Mouse (Mus musculus): ENCODE measurements around the gene Slamf1. TPM values are rescaled to one million over a fixed set of nuclear protein-coding genes. Genes with fewer than 3 reads are reported as not detected.

Slamf1 gene
- polyA plus RNA-seq, 1 experiment: 38.5 TPM

DNA sequence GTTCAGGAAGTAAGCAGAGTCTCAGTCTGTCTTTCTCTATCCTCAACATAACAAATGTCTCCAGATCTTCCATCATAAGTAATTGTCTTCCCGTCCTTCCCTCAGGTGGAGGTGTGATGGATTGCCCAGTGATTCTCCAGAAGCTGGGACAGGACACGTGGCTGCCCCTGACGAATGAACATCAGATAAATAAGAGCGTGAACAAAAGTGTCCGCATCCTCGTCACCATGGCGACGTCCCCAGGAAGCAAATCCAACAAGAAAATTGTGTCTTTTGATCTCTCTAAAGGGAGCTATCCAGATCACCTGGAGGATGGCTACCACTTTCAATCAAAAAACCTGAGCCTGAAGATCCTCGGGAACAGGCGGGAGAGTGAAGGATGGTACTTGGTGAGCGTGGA, 7.8 kb downstream of the Slamf1 start:
- TF ChIP-seq FLI1 (IDR thresholded peaks at IDR 0.05; ENCODE audit: low read length) (no peak), GATA1 (IDR thresholded peaks at IDR 0.05; ENCODE audit: borderline replicate concordance, low read length) (no peak)
- Histone ChIP-seq H3K4me3 (replicated peaks) (peak overlapping the region; percentile 88), H3K36me3 (replicated peaks; ENCODE audit: low read length) (peaks cover 92% of the 10 kb centered on the region), H3K4me1 (peaks cover 87% of the 10 kb centered on the region), H3K9me3 (no peaks in the 10 kb centered on the region), H3K27me3 (replicated peaks) (no peaks in the 10 kb centered on the region)

DNA sequence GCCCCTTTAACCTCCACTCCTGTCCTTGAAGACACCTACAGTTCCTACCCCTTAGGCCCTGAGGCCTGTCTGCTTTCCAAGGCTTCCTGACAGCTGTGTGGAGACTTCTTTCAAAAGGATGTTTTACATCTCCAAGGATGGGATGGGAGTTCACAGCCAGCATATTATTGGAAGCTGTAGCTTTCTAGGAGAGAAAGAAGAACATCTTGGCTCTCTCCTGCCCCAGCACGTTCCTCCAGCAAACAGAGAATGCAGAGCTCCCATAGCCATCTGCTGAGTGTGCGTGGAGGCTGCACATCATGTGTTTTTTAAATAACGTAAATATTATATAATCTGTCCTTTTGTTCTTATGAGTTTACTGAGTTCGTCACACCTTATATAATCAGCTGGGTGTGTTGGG, 8.9 kb downstream of the Slamf1 start:
- no peaks in the 10 kb centered on the region for H3K9me3 ChIP-seq
- H3K4me1 ChIP-seq: peaks cover 93% of the 10 kb centered on the region
- TF ChIP-seq FLI1 (IDR thresholded peaks at IDR 0.05; ENCODE audit: low read length) (no peak), GATA1 (IDR thresholded peaks at IDR 0.05; ENCODE audit: borderline replicate concordance, low read length) (no peak)
- H3K4me3 ChIP-seq (replicated peaks): peak overlapping the region; percentile 77
- H3K27me3 ChIP-seq (replicated peaks): no peaks in the 10 kb centered on the region
- peaks cover 96% of the 10 kb centered on the region for H3K36me3 ChIP-seq (replicated peaks; ENCODE audit: low read length)

GRCm38 (mm10) chr1:171777026-171777425, 10.1 kb downstream of the Slamf1 start:
- Histone ChIP-seq H3K27me3 (replicated peaks) (no peaks in the 10 kb centered on the region), H3K9me3 (no peaks in the 10 kb centered on the region), H3K36me3 (replicated peaks; ENCODE audit: low read length) (peaks cover 96% of the 10 kb centered on the region), H3K4me3 (replicated peaks) (peak overlapping the region; percentile 88), H3K4me1 (peaks cover 93% of the 10 kb centered on the region)
- TF ChIP-seq GATA1 (IDR thresholded peaks at IDR 0.05; ENCODE audit: borderline replicate concordance, low read length): no peak
- no peak for TF ChIP-seq FLI1 (IDR thresholded peaks at IDR 0.05; ENCODE audit: low read length)

DNA sequence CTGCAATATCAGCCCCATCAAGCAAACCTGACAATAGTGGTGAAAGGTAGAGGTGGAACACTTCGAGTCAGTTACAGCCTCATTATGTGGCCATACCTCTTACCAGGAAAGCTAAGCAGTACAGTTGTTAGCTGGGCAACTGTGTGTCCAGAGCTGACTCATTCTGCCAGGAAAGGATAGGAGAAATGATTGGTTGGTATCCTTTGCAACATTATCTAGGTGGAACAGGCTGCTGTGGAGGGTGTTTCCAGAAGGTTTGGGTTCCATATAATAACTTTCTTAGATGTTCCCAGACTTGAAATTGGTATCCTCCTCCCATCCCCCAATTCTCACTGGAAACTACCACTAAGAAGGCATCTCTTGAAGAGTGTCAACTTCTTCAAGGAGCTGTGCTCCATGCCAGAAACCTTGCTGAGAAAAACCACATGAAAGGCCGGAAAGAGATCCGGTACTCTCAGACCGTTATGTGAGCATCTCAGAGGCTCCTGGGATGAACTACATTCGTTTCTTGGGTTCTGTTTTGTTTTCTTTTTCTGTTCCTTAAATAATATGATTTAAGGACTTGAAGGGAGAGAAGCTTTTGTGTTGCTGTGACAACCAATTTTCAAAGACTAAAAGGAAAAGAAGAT, 15.5 kb downstream of the Slamf1 start:
- peaks cover 88% of the 10 kb centered on the region for H3K4me1 ChIP-seq

GRCm38 (mm10) chr1:171785871-171786270, 18.9 kb downstream of the Slamf1 start:
- H3K9me3 ChIP-seq: no peaks in the 10 kb centered on the region
- peaks cover 97% of the 10 kb centered on the region for H3K36me3 ChIP-seq (replicated peaks; ENCODE audit: low read length)
- H3K4me1 ChIP-seq: peaks cover 94% of the 10 kb centered on the region
- no peak for TF ChIP-seq GATA1 (IDR thresholded peaks at IDR 0.05; ENCODE audit: borderline replicate concordance, low read length)
- H3K4me3 ChIP-seq (replicated peaks): no peak overlapping the region
- H3K27me3 ChIP-seq (replicated peaks): no peaks in the 10 kb centered on the region

More for the DNA sequence above, 15.5 kb downstream of the Slamf1 start:
- Histone ChIP-seq H3K36me3 (replicated peaks; ENCODE audit: low read length) (peaks cover 96% of the 10 kb centered on the region), H3K4me3 (replicated peaks) (peak overlapping the region; percentile 60), H3K27me3 (replicated peaks) (no peaks in the 10 kb centered on the region), H3K9me3 (no peaks in the 10 kb centered on the region)
- no peak for TF ChIP-seq FLI1 (IDR thresholded peaks at IDR 0.05; ENCODE audit: low read length)
- no peak for TF ChIP-seq GATA1 (IDR thresholded peaks at IDR 0.05; ENCODE audit: borderline replicate concordance, low read length)

- Histone ChIP-seq H3K4me1 (peaks cover 94% of the 10 kb centered on the region), H3K36me3 (replicated peaks; ENCODE audit: low read length) (peaks cover 97% of the 10 kb centered on the region), H3K4me3 (replicated peaks) (no peak overlapping the region), H3K27me3 (replicated peaks) (no peaks in the 10 kb centered on the region), H3K9me3 (no peaks in the 10 kb centered on the region)
- TF ChIP-seq FLI1 (IDR thresholded peaks at IDR 0.05; ENCODE audit: low read length) (no peak), GATA1 (IDR thresholded peaks at IDR 0.05; ENCODE audit: borderline replicate concordance, low read length) (no peak)
Measured at GRCm38 (mm10) chr1:171787281-171788015, 20.5 kb downstream of the Slamf1 start.

GRCm38 (mm10) chr1:171788461-171789283, 21.7 kb downstream of the Slamf1 start:
- TF ChIP-seq FLI1 (IDR thresholded peaks at IDR 0.05; ENCODE audit: low read length): no peak
- no peak for TF ChIP-seq GATA1 (IDR thresholded peaks at IDR 0.05; ENCODE audit: borderline replicate concordance, low read length)
- Histone ChIP-seq H3K4me1 (peaks cover 88% of the 10 kb centered on the region), H3K27me3 (replicated peaks) (no peaks in the 10 kb centered on the region), H3K9me3 (no peaks in the 10 kb centered on the region), H3K36me3 (replicated peaks; ENCODE audit: low read length) (peaks cover 96% of the 10 kb centered on the region), H3K4me3 (replicated peaks) (no peak overlapping the region)

- Histone ChIP-seq H3K9me3 (no peaks in the 10 kb centered on the region), H3K27me3 (replicated peaks) (no peaks in the 10 kb centered on the region), H3K4me1 (peaks cover 89% of the 10 kb centered on the region), H3K36me3 (replicated peaks; ENCODE audit: low read length) (peaks cover 99% of the 10 kb centered on the region), H3K4me3 (replicated peaks) (no peak overlapping the region)
- TF ChIP-seq GATA1 (IDR thresholded peaks at IDR 0.05; ENCODE audit: borderline replicate concordance, low read length): no peak
- TF ChIP-seq FLI1 (IDR thresholded peaks at IDR 0.05; ENCODE audit: low read length): no peak
Measured at GRCm38 (mm10) chr1:171789407-171789806, 22.5 kb downstream of the Slamf1 start.

GRCm38 (mm10) chr1:171791491-171791890, 24.6 kb downstream of the Slamf1 start:
- Histone ChIP-seq H3K27me3 (replicated peaks) (no peaks in the 10 kb centered on the region), H3K36me3 (replicated peaks; ENCODE audit: low read length) (peaks cover 99% of the 10 kb centered on the region), H3K9me3 (no peaks in the 10 kb centered on the region), H3K4me3 (replicated peaks) (no peak overlapping the region), H3K4me1 (peaks cover 87% of the 10 kb centered on the region)
- TF ChIP-seq FLI1 (IDR thresholded peaks at IDR 0.05; ENCODE audit: low read length): no peak

DNA sequence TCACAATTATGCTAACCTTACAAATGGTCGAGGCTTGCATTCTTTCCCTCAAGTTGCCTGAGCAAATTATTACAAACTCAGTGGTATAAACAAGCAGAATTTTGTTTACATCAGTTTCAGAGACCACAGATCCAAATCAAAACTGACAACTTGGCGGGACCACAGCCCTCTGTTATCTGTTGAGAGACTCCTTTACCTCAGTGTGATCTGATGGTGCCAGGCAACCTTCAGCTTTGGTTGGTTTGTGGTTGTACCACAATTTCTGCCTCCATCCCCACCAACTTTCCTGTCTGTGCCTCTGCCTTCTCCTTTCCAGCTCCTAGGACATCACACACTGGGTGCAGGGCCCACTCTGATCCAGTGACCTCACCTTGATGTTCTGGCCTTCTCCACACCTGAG, 29.3 kb downstream of the Slamf1 start:
- Histone ChIP-seq H3K27me3 (replicated peaks) (no peaks in the 10 kb centered on the region), H3K4me3 (replicated peaks) (no peak overlapping the region), H3K36me3 (replicated peaks; ENCODE audit: low read length) (peaks cover 99% of the 10 kb centered on the region), H3K4me1 (peaks cover 58% of the 10 kb centered on the region), H3K9me3 (no peaks in the 10 kb centered on the region)
- no peak for TF ChIP-seq FLI1 (IDR thresholded peaks at IDR 0.05; ENCODE audit: low read length)
- no peak for TF ChIP-seq GATA1 (IDR thresholded peaks at IDR 0.05; ENCODE audit: borderline replicate concordance, low read length)

Measured in megakaryocyte, embryonic 14.5 days (primary cell).